Mouse (Mus musculus) CH12.LX (cell line): ENCODE results near the gene Noa1.

Experiments
- CHD2 ChIP-seq: IDR thresholded peaks from 2 replicates; pipeline ENCODE4 v1.6.1; 2011; ENCODE audit warnings: low read length, improper control_type of control experiment
- CTCF ChIP-seq, 2 experiments: IDR thresholded peaks in 1 of 2; conservative IDR thresholded peaks in 1 of 2; 2 replicates each; pipeline ENCODE4 v1.5.1; 2011 to 2012; ENCODE audit warnings: low read depth in 2 of 2, low read length in 2 of 2, improper control_type of control experiment in 1 of 2, inconsistent platforms in 1 of 2, mild to moderate bottlenecking in 1 of 2, moderate library complexity in 1 of 2
- EP300 ChIP-seq: IDR thresholded peaks from 2 replicates; pipeline ENCODE4 v1.6.1; 2011; ENCODE audit warnings: low read length, improper control_type of control experiment
- JUN ChIP-seq: IDR thresholded peaks from 2 replicates; pipeline ENCODE4 v1.6.1; 2011; ENCODE audit warnings: low read depth, mild to moderate bottlenecking, low read length, improper control_type of control experiment, moderate library complexity; ENCODE audit not compliant: insufficient read depth
- NELFE ChIP-seq: IDR thresholded peaks from 2 replicates; pipeline ENCODE4 v1.6.1; 2011; ENCODE audit warnings: low read depth, low read length, improper control_type of control experiment
- POLR2A ChIP-seq: IDR thresholded peaks from 2 replicates; pipeline ENCODE4 v1.6.1; 2011; ENCODE audit warnings: low read depth, mild to moderate bottlenecking, improper control_type of control experiment, low read length
- USF2 ChIP-seq: conservative IDR thresholded peaks from 2 replicates; pipeline ENCODE4 v1.6.1; 2011; ENCODE audit warnings: low read depth, low read length, improper control_type of control experiment

DNA sequence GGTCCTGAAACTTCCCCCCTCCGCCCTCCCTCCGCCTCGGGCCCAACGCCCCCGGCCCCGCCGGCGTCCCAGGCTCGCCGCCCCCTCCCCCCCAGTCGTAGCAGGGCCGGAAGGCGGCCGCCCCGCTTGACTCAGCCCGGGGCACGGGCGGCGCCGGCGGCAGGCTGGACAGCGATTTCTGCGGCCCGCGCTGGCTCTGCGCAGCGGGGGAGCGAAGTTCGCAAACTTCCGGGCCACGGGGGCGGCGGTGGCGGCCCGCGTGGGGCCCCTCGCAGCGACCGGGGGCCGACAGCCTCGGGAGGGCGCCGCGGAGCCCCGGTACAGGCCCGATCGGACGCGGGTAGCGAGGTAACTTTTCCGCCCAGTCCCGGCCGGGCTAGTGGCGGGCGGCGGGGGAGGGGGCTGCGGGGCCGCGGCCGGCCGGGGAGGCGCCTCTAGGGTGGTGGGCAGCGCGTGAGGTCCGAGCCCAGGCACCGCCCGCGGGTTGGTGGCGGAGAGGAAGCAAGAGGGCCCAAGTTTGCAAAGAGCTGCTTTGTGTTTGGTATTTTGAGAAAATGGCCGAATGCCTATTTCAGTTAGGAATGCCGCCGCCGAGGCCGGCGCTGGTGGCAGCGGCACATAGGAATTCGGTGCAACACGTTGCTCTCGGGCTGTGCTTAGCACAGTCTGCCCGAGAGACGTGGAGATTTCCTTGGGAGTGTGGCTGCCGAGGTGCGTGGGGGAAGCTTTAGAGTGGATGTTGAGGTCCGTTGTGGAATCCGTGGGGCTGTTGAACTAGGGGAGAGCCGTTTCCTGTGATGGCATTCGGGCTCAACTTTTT is 43.6 kb downstream of the Noa1 start:
- TF ChIP-seq CHD2 (no peak; the same call in 1 of the 2 replicates), POLR2A (no peak; the same call in 1 of the 2 replicates), CTCF (conservative IDR thresholded peaks at IDR 0.05 in 1 of 2, IDR thresholded peaks at IDR 0.05 in 1 of 2; ENCODE audit: low read depth in 2 of 2, low read length in 2 of 2) (peak in 1 of 2 experiments; percentile 14; a peak in 1 of 4 replicates), NELFE (no peak), JUN (no peak), EP300 (no peak; the same call in 1 of the 2 replicates), USF2 (no peak)
